13 mouse cellular contexts compared by ENCODE assay signal in the genomic region with DNA sequence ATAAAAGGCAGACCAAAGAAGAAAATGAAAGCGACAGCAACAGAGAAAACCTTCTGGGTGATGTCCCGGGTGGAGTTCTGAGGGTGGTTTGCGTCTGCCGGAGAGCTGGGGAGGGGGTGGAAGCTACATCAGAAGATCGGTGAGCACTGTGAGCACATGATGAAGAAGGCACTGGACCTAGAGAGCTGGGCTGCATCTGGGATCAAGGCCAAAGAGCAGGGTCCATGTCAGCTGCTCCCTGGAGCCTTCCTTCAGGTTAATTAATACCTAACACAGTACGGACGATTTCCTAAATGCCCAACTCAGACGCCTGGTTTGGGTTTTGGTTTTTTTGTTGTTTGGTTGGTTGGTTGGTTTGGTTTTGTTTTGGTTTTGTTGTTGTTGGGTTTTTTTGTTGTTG.
DNase-seq lines count a peak whose midpoint lies in the region; ATAC-seq and TF ChIP-seq lines count a peak whose summit lies in the region.
"Had no signal": no experiment of that assay in that cellular context is flagged by ENCODE, and none has a peak within 500 bp of the region (broad histone marks: within the 10 kb centered on the region; RNA-seq: fewer than 3 reads in every experiment).

No protein-coding gene starts in this region.

- H3K4me1 ChIP-seq in forebrain, embryonic 10.5 days, result peaks cover 15% of the 10 kb centered on the region; the same call in 1 of the 2 replicates
- H3K4me1 ChIP-seq in forebrain, postnatal 0 days (ENCODE audit: insufficient read depth), result no peaks in the 10 kb centered on the region
- H3K4me1 ChIP-seq in liver, postnatal 0 days (ENCODE audit: insufficient read depth), result peaks cover 3% of the 10 kb centered on the region; the same call in 1 of the 2 replicates
- peaks cover 6% of the 10 kb centered on the region for H3K4me1 ChIP-seq in hindbrain, embryonic 10.5 days (replicated peaks)

- H3K27ac ChIP-seq in forebrain, embryonic 10.5 days, result no peak overlapping the region
- no peak overlapping the region for H3K27ac ChIP-seq in forebrain, postnatal 0 days (ENCODE audit: low read depth, low read length)
- peak overlapping the region; percentile 76 for H3K27ac ChIP-seq in liver, postnatal 0 days (ENCODE audit: low read depth)
- H3K27ac ChIP-seq in hindbrain, embryonic 10.5 days, result no peak overlapping the region
- H3K27ac ChIP-seq: hindbrain, postnatal 0 days had no signal

- peak; percentile 26; the same call in 1 of the 2 replicates for TF ChIP-seq EP300 in liver, postnatal 0 days (IDR thresholded peaks at IDR 0.05; ENCODE audit: low read depth)

- no peaks in the 10 kb centered on the region for H3K27me3 ChIP-seq in forebrain, embryonic 10.5 days (ENCODE audit: poor library complexity, severe bottlenecking)
- no peaks in the 10 kb centered on the region for H3K27me3 ChIP-seq in forebrain, postnatal 0 days (ENCODE audit: insufficient read depth, low read length)
- H3K27me3 ChIP-seq in liver, postnatal 0 days (ENCODE audit: insufficient read depth, low read length), result no peaks in the 10 kb centered on the region
- no peaks in the 10 kb centered on the region for H3K27me3 ChIP-seq in hindbrain, embryonic 10.5 days (ENCODE audit: insufficient read depth, poor library complexity, severe bottlenecking)

- H3K4me2 ChIP-seq in forebrain, postnatal 0 days (ENCODE audit: low read depth), result no peak overlapping the region
- H3K4me2 ChIP-seq in liver, postnatal 0 days (ENCODE audit: low read depth, low read length), result peak overlapping the region; percentile 55

- H3K4me3 ChIP-seq in forebrain, embryonic 10.5 days, result no peak overlapping the region
- no peak overlapping the region for H3K4me3 ChIP-seq in forebrain, postnatal 0 days (ENCODE audit: low read depth, low read length)
- peak overlapping the region; percentile 37 for H3K4me3 ChIP-seq in liver, postnatal 0 days (ENCODE audit: low read depth, low read length)
- no peak overlapping the region for H3K4me3 ChIP-seq in hindbrain, embryonic 10.5 days

- no peak overlapping the region for H3K9ac ChIP-seq in forebrain, postnatal 0 days
- no peak overlapping the region; the same call in 1 of the 2 replicates for H3K9ac ChIP-seq in liver, postnatal 0 days (replicated peaks)

- peak; percentile 8 for DNase-seq in forebrain, embryonic 10.5 days (ENCODE audit: extremely low spot score, low spot score)
- DNase-seq in forebrain, postnatal 0 days, result no peak
- peak; percentile 61 for DNase-seq in kidney, adult 18-20 months
- DNase-seq in kidney, postnatal 4 days, result peak; percentile 45 to 69
- DNase-seq in liver, postnatal 0 days, result peak; percentile 60
- DNase-seq in left cerebral cortex, postnatal 36 days (ENCODE audit: low spot score in 2 of 2), result no peak
- DNase-seq in left cerebral cortex, postnatal 4 days, result no peak
- no peak for DNase-seq in hindbrain, embryonic 10.5 days (ENCODE audit: low spot score)
- DNase-seq: cerebellum, adult 11-12 months; gastrocnemius, postnatal 25 days; lung, adult 18-20 months had no signal

- intact Hi-C loops in left cerebral cortex, postnatal 36 days (cut with DNase I), result no loop called here
- intact Hi-C loops in left cerebral cortex, postnatal 4 days (cut with DNase I), result no loop called here

- 83% methylated on average over 8 of the region's 8 CpGs for WGBS in forebrain, embryonic 10.5 days
- WGBS in forebrain, postnatal 0 days, result 85% methylated on average over 8 of the region's 8 CpGs
- WGBS in liver, postnatal 0 days (ENCODE audit: insufficient replicate concordance), result 60% methylated on average over 8 of the region's 8 CpGs
- WGBS in hindbrain, embryonic 10.5 days, result 82% methylated on average over 8 of the region's 8 CpGs

- ATAC-seq in forebrain, postnatal 0 days, result no peak
- peak; percentile 94 for ATAC-seq in liver, postnatal 0 days
- ATAC-seq: hindbrain, postnatal 0 days had no signal

- no peak for TF ChIP-seq CTCF in forebrain, postnatal 0 days (IDR thresholded peaks at IDR 0.05; ENCODE audit: low read depth)
- no peak for TF ChIP-seq CTCF in liver, postnatal 0 days (IDR thresholded peaks at IDR 0.05; ENCODE audit: low read depth)

- no peaks in the 10 kb centered on the region; the same call in 1 of the 2 replicates for H3K9me3 ChIP-seq in forebrain, embryonic 10.5 days
- H3K9me3 ChIP-seq in forebrain, postnatal 0 days (ENCODE audit: low read length), result no peaks in the 10 kb centered on the region
- no peaks in the 10 kb centered on the region for H3K9me3 ChIP-seq in liver, postnatal 0 days (ENCODE audit: low read length)
- H3K9me3 ChIP-seq in hindbrain, embryonic 10.5 days, result no peaks in the 10 kb centered on the region

- no peaks in the 10 kb centered on the region for H3K36me3 ChIP-seq in forebrain, embryonic 10.5 days (replicated peaks)
- H3K36me3 ChIP-seq in forebrain, postnatal 0 days (ENCODE audit: insufficient read depth), result no peaks in the 10 kb centered on the region
- no peaks in the 10 kb centered on the region for H3K36me3 ChIP-seq in liver, postnatal 0 days (replicated peaks; ENCODE audit: insufficient read depth, low read length)
- H3K36me3 ChIP-seq in hindbrain, embryonic 10.5 days, result no peaks in the 10 kb centered on the region
- H3K36me3 ChIP-seq: G1E had no signal

Comparison
In these comparisons a context has a peak if more than half of its experiments do, and no peak if none do; other contexts are left out.
1. DNase-seq: peak in forebrain, embryonic 10.5 days (single experiment), kidney, adult 18-20 months (single experiment), kidney, postnatal 4 days (2 of 2) and liver, postnatal 0 days (single experiment); none in forebrain, postnatal 0 days (single experiment), left cerebral cortex, postnatal 36 days (0 of 2), left cerebral cortex, postnatal 4 days (single experiment) and hindbrain, embryonic 10.5 days (single experiment).